Mouse (Mus musculus) NIH3T3 (cell line): ENCODE results near the gene Itga6.

Source experiments
- DNase-seq: peaks from one replicate; pipeline ENCODE4 v3.0.0-alpha.2; 2012; ENCODE audit warnings: low read depth

Itga6 gene

DNA sequence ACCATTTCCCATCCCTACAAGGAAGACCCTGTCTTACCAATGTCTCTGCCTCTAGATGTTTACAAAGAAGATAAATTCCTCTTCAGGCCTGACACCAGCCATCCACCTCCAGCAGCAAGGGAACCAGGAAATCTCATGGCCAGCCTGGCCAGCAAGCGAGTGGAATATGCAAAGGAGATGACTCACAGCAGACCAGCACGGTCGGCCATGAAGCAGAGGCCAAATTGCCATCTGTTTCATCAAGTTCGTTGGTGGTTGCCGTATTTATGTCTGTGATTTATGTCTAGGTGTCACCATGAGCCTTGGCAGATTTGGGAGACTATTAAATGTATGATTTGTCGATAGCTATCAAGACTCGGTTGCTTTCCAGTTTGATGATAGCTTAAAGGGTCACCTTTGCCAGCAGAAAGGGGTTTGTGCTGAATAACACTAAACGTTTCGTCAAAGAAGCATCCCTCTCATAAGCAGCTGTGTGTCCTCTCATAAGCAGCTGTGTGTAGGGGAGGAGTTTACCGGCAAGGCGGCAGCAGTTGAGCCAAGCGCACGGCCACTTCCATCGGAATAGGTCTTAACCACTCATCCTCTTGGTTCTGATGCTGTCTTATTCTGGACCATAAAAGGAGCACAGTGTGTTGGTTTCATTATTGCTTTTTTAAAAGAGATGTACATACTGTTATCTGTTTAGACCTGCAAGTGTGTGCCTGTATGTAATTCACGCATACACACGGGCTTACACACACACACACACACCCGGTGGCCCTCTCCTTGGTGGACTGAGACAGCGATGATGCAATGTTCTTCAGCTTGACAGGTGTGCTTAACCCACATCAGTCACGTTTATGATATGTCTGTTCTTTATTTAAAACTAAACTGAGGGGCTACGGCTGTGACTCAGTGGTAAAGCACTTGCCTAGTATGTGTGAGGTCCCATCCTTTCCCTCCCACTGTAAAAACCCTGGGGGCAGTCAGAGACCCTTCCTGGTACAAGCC, 14.5 kb upstream of the Itga6 start:
- peak; percentile 68 for DNase-seq

DNA sequence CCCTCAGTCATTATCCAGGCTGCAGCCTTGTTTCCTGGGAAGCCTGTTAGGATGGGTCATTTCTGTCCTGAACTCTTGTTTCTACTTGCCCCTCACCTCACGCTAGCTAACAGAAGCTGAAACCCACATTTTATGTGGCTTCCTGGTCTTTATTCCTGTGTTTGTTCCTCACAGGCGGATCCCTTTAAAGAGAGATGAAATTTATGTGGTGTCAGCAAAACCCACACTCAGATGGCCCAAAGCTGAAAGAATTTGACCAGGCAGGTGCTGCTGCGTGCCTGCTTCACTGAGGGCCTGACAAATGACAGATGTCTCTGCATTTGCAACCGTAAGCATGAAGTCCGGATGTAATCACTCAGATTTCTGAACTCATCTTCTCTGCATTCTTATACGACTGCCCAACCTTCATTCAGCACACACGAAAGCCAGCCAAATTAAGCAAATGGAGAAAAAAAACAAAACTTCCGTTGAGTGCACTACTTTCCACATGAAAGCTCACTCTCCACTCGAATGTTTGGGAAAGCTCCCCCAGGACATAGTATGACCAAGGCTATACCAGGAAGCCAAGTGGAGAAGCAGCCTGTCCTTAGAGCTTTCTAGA, 10.5 kb upstream of the Itga6 start:
- DNase-seq: no peak

DNA sequence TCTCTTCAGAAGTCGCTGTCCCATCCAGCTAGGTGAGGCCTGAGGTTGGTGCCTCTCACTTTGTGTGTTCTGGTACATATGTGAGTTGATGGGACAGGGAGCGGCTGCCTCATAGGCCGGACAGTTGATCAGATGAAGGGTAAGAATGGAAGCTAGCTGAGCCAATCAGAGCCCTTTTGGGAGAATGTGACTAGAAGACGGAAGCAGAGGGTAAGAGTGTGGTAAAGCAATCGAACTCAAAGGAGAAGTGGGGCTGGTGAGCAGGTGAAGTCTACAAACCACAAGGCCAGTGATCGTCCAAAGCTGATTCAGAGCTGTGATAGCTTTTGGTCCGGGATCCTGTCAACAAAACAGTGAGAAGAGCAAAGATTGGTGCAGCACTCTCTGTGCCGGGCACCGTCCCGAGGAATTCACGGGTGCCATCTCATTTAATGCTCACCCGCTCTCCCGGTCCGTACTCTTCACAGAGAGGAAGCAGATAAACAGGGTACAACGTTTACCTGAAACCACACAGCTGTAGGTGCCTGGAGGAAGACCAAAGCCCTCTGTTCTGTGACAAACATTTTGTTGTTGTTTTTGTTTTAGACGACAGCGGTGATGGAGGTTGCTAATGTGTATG, 9.8 kb upstream of the Itga6 start:
- DNase-seq: no peak

DNA sequence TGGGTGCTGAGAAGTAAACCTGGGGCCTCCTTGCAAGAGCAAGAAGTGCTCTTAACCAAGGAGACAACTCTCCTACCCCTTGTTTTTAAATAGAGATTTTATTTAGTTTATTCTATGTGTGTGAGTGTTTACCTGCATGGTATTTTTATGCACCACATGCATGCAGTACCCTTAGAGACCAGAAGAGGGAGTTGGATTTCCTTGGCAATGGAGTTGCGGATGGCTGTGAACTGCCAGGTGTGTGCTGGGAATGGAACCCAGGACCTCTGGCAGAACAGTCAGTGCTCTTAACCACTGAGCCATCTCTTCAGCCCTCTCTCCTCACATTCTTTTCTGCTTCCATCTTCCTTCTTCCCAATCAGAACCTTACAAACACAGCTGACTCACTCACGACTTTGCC, 9.2 kb upstream of the Itga6 start:
- no peak for DNase-seq

DNA sequence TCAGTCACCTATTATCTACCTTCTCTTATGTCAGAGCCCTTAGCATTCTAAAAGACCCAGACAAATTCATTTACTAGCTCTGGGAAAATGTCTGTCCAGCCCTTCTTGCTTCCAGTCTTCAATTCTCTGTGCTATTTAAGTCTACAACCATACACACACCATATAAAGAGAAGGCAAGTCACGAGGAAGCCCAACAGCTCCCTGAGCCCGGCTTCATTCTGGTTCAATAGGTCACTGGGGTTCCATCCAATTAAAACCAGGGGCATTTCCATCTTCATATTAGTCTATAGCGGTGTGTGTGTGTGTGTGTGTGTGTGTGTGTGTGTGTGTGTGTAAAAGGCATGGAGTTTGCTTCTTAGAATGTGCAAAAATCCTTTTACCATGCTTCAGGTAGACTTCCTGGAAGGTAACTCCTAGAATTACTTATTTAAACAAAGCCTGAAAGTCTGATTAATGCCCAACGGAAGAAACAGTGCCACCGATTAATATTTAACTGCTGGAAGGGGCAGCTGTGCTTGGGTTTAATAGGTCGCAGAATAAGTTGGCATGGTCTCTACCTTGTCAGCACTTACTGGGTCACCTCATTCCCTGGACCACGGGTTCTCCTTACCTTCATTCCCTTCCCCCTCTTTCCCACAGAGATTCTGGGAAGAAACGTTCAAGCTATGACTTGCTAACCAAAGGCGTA, 6.1 kb upstream of the Itga6 start:
- no peak for DNase-seq

DNA sequence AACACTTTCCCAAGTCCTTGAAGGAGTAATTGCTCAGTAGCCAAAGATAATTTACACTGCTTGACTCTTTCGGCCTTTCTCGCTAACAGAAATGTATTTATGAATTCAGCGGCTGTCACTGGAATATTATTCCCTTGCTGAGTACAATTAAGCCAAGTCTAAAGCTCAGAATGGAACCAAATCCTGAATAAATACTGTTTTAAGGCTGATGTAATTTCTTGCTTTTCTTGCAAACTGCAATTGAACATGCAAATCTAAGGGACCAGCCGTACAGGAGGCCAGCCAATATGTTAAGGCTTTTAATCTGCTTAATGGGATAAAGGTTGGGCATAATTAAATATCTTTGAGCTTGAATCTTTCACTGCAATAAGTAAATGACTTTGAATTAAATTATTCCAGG, 2.9 kb upstream of the Itga6 start:
- DNase-seq: no peak

DNA sequence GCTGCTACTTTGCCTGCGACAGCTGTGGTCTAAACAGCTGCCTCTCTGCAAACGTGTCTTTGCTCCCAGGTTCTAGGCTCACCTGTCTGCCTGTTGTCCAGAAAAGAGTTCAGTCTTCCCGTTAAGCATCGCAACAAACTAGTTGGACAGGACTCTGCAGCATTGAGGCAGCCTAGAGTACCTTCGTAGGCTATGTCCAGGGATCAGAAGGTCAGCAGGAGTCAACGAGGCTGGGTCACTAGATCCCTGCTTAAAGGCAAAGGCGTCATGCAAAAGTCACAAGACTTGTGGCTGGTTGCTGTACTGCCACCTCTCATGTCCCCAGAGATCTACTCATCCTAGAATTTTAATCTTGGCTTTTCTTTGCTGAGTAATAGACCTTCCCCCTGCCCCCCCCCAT, 2.0 kb upstream of the Itga6 start:
- DNase-seq: no peak

DNA sequence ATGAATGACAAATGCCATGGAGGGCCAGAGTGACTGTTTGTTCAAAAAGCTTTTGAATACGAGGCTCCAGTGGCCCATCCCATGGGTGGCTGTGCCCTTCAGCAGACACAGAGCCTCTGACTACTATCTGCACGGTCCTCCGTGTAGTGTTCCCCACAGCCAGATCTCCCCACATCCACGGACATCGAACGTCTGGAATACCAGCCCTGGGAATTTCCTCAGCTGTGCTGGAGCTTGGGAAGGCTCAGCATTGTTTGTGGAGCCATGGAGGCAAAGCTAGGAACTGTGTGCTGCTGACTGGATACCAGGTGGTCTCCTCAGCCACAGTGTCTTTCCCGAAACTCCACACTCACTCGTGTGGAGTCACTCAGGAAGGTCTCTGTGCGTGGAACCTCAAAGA, 1.1 kb upstream of the Itga6 start:
- DNase-seq: no peak

DNA sequence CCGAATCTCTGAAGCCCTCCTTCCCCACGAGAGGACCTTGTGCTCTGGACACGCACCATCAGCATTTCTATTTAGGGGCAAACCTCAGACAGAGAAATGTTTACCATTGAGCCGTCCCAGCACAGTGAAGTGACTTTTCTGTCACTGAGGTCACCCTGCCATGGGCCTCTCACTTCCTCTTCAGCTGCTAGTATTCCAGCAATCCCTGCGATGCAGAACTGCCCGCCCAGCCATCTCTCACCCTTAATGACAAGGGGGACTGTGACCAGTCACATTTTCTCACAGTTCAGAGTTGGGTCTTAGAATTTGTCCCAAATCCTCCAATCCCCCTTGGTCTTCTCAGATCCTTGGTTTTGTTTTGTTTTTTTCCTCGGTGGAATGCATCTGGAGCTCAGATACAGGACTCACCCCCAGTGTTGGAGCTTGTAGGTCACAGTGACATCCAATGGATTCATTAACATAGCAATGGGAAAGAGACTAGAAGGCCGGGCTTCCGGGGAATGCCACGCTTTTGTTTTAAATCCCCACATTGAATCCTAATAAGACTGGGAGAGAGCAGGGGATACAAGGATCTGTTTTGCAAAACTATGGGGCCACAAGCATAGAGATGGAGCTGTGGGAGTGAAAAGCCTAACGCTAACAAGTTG, 432 bp upstream of the Itga6 start:
- no peak for DNase-seq

DNA sequence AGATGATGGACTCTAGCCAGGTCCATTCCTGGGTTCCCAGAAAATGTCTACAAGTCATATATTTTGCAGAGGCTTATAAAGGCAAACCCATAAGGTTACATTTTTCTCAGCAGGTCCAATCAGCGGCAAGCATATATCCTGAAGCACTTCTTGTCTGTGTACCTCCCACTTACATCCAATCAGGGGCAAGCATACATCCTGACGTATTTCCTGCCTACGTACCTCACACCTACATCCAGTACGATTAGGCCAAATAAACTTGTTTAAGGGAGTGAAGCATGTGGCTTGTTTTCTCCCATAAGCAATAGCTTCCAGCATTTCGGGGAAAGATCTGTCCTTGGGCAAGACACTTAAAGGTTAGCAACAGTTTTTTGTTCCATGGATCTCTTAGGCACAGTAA, 3.0 kb downstream of the Itga6 start:
- DNase-seq: no peak

DNA sequence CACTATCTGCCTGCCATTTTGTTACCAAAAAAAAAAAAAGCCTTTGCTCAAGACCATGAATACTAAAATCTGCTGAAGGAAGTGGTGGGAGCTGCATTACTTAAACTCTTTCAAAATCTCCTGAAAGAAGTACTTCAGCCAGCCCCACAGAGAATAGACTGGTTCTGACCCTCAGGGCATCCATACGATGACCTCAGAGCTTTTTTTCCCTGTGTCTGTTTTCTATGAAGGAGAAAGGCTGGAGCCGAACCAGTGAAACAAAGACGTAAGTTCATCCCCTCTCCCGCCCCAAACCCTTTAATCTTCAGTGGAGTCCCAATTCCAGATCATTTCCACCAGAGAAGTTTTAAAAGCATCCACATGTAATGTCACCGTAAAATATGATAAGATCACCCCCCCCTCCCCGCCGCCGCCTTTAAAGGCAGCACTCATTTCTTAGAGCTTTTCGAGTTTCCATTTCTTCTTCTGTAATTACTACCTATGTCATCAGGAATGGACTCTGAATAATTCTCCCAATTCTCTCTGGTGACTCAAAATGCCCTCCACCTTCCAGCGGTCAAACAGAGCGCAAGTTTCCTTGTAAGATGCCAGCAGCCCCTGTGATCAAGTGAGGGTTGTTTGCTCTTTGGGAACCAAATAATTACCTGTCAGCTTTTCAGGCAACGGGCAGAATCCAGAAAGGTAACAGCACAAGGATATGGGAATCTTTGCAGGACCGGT, 4.1 kb downstream of the Itga6 start:
- DNase-seq: no peak

DNA sequence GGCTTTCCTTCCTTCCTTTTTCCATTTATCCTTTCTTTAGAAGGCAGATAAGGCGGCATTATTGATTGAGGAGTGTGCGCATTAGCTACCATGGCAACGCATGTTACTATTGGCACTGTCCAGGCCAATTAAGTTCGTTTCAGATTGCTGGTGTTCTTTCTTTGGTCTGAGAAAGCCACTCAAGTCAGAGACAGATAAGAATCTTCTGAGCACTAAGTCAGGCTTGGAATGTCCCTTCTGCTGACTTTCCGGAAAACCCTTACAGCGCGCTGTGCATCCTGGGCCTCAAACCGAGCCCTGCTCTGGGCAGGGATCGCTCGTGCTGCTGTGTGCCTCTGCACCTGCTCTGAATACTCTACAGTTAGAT, 4.7 kb downstream of the Itga6 start:
- no peak for DNase-seq

DNA sequence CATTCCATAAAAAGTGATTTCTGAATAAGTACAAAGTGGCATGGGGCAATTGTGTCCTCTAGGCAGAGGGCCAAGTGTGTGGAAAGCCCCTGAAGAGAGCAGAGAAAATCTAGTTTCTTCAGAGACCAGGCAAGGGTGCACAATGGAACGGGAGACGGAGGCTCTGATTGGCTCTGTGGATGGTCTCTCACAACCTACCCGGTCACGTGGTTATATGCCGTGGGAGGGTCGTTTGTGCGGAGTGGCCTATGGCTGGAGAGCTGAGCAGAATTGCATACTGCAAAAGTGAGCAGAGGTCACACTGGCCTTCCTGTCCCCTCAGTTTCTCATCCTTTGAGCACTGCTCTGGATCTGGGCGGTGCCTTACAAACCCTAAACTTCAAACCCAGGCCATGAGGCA, 5.9 kb downstream of the Itga6 start:
- DNase-seq: no peak

DNA sequence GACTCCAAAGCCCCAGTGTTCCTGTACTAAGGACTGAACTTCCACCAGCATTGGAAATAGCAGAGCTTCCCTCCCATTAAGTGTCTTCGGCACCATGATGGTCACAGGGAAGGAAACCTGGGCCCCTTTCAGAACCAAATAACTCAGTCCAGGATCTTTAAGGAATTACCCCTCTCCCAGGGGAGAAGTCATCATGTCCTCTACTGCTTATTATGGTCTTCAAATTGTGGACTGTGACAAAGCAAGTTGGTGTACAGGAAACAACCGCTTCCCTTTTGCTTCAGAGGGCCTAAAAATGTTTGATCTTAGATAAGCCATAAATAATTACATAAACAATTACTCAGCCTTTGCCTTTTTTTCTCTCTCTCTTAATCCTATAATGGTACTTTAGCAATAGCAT, 6.4 kb downstream of the Itga6 start:
- no peak for DNase-seq

DNA sequence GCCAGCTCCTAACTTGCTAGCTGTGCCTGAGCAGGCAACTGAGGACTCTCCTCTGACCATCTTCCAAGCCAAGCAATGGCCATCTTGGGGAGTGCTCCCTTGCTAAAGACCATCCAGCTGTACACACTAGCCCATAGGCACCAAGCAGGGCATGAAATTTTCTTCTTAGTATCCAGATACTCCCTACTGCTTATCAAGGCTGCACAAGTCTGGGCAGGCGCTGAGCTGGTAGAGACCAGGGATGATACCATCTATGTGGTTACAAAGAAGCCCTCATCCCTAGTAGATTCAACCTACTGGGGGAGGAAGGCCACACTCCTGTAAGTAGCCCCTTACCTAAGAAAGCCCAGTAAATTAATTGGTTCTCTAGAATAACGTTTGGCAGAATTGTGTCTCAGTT, 7.0 kb downstream of the Itga6 start:
- DNase-seq: no peak

DNA sequence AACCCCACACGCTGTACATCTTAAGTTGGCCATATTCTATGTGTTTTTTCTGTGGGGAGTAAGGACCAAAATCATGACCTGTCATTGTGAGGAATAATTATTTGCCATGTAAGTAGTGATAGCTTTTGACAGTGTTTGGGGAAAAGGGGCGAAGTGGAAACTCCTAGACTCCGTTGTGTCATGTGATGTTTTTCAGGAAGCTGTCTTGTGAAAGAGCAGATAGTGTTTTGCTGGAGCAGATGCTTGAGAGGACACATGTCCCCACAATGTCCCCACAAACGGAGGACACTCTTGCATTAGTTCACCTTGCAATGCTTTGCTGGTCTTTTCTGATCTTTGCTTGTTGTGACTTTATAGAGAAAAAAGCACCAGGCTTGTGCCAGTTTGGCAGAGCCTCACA, 7.7 kb downstream of the Itga6 start:
- DNase-seq: no peak

DNA sequence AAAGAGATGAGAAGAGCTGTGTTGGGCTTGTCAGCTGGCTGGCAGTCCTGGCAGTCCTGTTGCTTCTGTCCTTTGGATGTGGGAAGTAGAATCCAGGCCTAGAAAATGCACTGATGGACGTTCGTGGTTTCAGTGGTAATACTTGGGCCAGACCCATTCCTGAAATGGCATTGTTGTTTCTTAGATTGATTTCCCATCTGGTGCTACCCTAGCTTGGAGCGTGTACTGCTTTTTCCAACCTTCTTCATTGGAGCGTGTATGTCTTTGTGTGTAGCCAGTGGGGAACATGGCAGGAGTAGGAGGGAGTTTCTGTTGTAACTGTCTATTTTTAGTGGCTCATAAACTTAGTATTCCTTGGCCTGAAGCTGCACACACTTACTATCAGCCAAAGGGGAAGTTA, 10.3 kb downstream of the Itga6 start:
- DNase-seq: no peak

DNA sequence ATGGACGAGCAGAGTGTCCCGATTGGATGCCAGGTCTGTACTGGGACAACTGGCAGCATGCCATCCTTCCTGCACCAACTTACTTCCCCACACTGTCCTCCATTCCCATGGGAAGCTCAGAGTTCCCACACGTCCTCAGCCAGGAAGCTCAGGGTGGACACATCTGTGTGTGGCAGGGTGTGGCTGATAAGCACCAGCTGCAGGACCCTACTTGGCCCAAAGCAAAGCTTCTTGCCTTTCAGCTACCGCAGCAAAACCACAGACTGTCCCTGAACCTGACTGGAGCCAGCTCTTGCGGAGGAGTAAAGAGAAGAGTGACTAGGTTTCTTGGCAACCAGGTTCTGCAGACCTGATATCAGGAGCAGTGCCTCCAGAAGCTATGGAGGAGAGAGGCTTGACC, 11.7 kb downstream of the Itga6 start:
- no peak for DNase-seq

DNA sequence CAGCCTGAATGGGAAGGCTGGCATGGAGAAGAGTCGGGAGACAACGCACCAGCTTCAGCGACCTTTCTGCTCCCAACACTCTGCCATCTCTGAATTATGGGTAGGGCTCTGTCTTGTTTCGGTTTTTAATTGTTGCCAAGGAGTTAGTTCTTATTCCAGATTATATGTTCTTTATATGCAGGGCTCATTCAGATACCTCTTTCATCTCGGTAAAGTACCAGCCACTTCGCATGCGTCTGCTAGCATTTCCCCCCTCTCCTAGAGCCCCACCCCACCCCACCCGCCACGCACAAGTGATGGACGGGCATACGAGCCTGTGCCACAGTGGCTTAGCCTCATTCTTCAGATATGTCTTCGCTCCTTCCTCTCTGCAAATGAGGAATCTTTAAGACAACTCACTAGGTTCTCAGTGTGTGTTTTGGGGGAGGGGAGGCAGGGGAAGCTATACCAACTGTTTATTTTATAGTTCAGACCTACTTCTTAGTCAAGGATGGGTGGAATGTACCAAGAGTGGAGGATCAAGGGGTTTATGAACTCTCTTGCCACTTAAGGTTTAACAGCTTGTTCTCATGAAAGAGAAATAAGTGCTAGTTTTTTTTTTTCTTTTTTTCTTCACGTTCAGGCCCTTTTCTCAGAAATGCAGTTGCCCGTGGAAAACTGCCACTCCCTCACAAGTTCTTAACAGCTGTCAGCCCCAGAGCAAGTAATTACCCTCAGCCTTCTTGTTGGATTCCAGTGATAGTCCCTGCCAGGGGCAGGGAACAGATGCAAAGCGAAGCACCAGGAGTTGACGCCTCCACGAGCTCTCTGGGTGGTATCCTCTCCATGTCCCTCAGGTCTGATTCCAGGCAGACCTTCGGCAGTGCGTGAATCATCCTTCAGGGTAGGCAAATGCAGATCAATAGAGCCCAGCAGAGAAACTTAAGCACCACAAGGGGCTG, 13.4 kb downstream of the Itga6 start:
- DNase-seq: no peak

DNA sequence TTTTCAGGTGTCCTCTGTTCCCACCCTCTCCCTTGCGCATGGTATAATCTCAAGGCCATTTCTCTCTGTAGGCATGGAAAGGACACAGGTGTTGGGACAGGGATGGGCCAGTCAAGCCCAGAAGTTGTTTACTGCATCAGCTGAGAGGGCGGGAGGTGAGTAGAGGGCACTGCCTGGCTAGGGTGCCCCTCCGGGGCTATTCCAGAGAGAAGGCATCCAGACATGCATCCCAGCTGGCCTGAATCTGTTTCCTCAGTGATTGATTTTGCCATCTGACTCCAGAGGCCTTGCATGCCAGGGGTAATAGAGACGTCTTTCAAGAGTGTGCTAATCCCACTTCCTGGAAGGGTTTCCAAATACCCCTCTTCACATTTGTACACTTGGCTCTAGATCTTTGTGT, 14.7 kb downstream of the Itga6 start:
- no peak for DNase-seq
